Mouse (Mus musculus) megakaryocyte, embryonic 14.5 days (primary cell): ENCODE measurements around the gene Shld1.

Experiments used
- FLI1 ChIP-seq: IDR thresholded peaks from 2 replicates; pipeline ENCODE4 v1.6.1; 2012; ENCODE audit warnings: low read length, inconsistent platforms, mixed read lengths
- GATA1 ChIP-seq: IDR thresholded peaks from 3 replicates; pipeline ENCODE4 v1.6.1; 2012; ENCODE audit warnings: mixed read lengths, low read length, inconsistent platforms, borderline replicate concordance

- no peak for TF ChIP-seq GATA1
- no peak for TF ChIP-seq FLI1
These were observed 39.6 kb upstream of the Shld1 start for GRCm38 (mm10) chr2:132646856-132647745.
